Comparison of ENCODE assay signal across 13 mouse cellular contexts in the genomic region with DNA sequence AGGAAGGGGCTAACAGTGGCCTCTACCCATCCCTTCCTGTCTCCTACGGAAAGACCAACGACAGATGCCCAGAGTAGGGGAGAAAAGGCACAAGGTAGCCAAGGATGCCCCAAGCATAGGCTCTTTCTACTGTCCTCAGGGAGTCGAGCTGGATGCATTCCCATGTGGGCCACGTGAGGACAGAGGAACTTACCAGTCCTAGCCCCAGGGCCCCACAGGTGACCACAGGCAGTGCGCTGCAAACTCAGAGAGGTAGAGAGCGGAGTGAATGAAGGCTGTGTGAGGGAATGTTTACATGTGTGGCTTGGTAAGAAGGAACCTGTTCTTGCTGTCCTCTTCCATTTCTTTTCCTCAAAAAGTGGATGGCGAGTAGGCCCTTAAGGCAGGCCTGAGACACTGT. TPM values are rescaled to one million over a fixed set of nuclear protein-coding genes. Genes with fewer than 3 reads are reported as not detected.
DNase-seq lines count a peak whose midpoint lies in the region; ATAC-seq and TF ChIP-seq lines count a peak whose summit lies in the region.
"Had no signal": no experiment of that assay in that cellular context is flagged by ENCODE, and none has a peak within 500 bp of the region (broad histone marks: within the 10 kb centered on the region; RNA-seq: fewer than 3 reads in every experiment).

No protein-coding gene starts in this region.

- TF ChIP-seq CTCF in E14TG2a.4 (conservative IDR thresholded peaks at IDR 0.05; ENCODE audit: low read length): no peak

- peaks cover 12% of the 10 kb centered on the region for H3K4me1 ChIP-seq in intestine, embryonic 16.5 days (ENCODE audit: control insufficient read depth, insufficient read depth, low read length)
- peaks cover 18% of the 10 kb centered on the region for H3K4me1 ChIP-seq in intestine, embryonic 15.5 days (replicated peaks)
- H3K4me1 ChIP-seq in E14TG2a.4 (replicated peaks; ENCODE audit: low read depth, low read length): peaks cover 64% of the 10 kb centered on the region
- H3K4me1 ChIP-seq in limb, embryonic 15.5 days: peaks cover 43% of the 10 kb centered on the region

- ATAC-seq in intestine, embryonic 16.5 days: 0 out of 2 replicates have a peak, but pooled peaks have one; percentile 31
- no peak for ATAC-seq in intestine, embryonic 15.5 days
- ATAC-seq in limb, embryonic 15.5 days (ENCODE audit: insufficient number of reproducible peaks, low FRiP score, low TSS enrichment, low read depth): no peak
- no peak for ATAC-seq in cerebellum, adult (ENCODE audit: insufficient number of reproducible peaks, low FRiP score, low TSS enrichment)

- no peaks in the 10 kb centered on the region for H3K9me3 ChIP-seq in intestine, embryonic 16.5 days (ENCODE audit: control insufficient read depth, low read length)
- H3K9me3 ChIP-seq in intestine, embryonic 15.5 days: no peaks in the 10 kb centered on the region
- no peaks in the 10 kb centered on the region for H3K9me3 ChIP-seq in E14TG2a.4 (ENCODE audit: low read length)
- H3K9me3 ChIP-seq in limb, embryonic 15.5 days: no peaks in the 10 kb centered on the region
- H3K9me3 ChIP-seq: neural tube, embryonic 12.5 days had no signal

- H3K27ac ChIP-seq in intestine, embryonic 16.5 days (ENCODE audit: low read length): no peak overlapping the region
- no peak overlapping the region for H3K27ac ChIP-seq in intestine, embryonic 15.5 days
- peak overlapping the region; percentile 69; the same call in 1 of the 2 replicates for H3K27ac ChIP-seq in limb, embryonic 15.5 days
- H3K27ac ChIP-seq: liver, embryonic 14.5 days; neural tube, embryonic 12.5 days had no signal

- peak; percentile 41 to 48 for DNase-seq in B cell, adult 2 months
- no peak for DNase-seq in right cerebral cortex, postnatal 10 days (ENCODE audit: low spot score in 2 of 2)
- DNase-seq: cerebellum, adult 9-11 months; kidney, postnatal 10 days; layer of hippocampus, postnatal 36 days; midbrain, embryonic 14.5 days had no signal

- no peaks in the 10 kb centered on the region for H3K27me3 ChIP-seq in intestine, embryonic 16.5 days (replicated peaks; ENCODE audit: control insufficient read depth, insufficient read depth, low read length)
- H3K27me3 ChIP-seq in intestine, embryonic 15.5 days (replicated peaks): no peaks in the 10 kb centered on the region
- no peaks in the 10 kb centered on the region for H3K27me3 ChIP-seq in E14TG2a.4 (ENCODE audit: insufficient read depth, low read length)
- no peaks in the 10 kb centered on the region for H3K27me3 ChIP-seq in limb, embryonic 15.5 days
- H3K27me3 ChIP-seq: neural tube, embryonic 12.5 days had no signal

- no peak overlapping the region for H3K4me2 ChIP-seq in intestine, embryonic 16.5 days (ENCODE audit: low read depth, low read length)
- H3K4me2 ChIP-seq in intestine, embryonic 15.5 days (replicated peaks): no peak overlapping the region
- 0 out of 2 replicates have a peak overlapping the region, but pooled peaks have one; percentile 31 for H3K4me2 ChIP-seq in limb, embryonic 15.5 days
- H3K4me2 ChIP-seq: neural tube, embryonic 12.5 days had no signal

- H3K9ac ChIP-seq in intestine, embryonic 16.5 days (ENCODE audit: low read depth, low read length): no peak overlapping the region
- no peak overlapping the region for H3K9ac ChIP-seq in intestine, embryonic 15.5 days
- no peak overlapping the region for H3K9ac ChIP-seq in limb, embryonic 15.5 days
- H3K9ac ChIP-seq: liver, embryonic 14.5 days; neural tube, embryonic 12.5 days had no signal

- H3K4me3 ChIP-seq in intestine, embryonic 16.5 days (ENCODE audit: low read length): no peak overlapping the region
- H3K4me3 ChIP-seq in intestine, embryonic 15.5 days (replicated peaks): no peak overlapping the region
- 0 out of 2 replicates have a peak overlapping the region, but pooled peaks have one; percentile 13 for H3K4me3 ChIP-seq in E14TG2a.4 (replicated peaks; ENCODE audit: low read length)
- no peak overlapping the region for H3K4me3 ChIP-seq in limb, embryonic 15.5 days
- H3K4me3 ChIP-seq: neural tube, embryonic 12.5 days had no signal

- H3K36me3 ChIP-seq in intestine, embryonic 16.5 days (ENCODE audit: control insufficient read depth, insufficient read depth, low read length): no peaks in the 10 kb centered on the region
- H3K36me3 ChIP-seq in intestine, embryonic 15.5 days: no peaks in the 10 kb centered on the region
- H3K36me3 ChIP-seq in E14TG2a.4 (ENCODE audit: insufficient read depth, low read length): peaks cover 22% of the 10 kb centered on the region
- peaks cover 14% of the 10 kb centered on the region for H3K36me3 ChIP-seq in limb, embryonic 15.5 days

- WGBS in intestine, embryonic 16.5 days: 58% methylated on average over 7 of the region's 7 CpGs
- WGBS in intestine, embryonic 15.5 days: 65% methylated on average over 7 of the region's 7 CpGs
- WGBS in limb, embryonic 15.5 days: 47% methylated on average over 7 of the region's 7 CpGs

RNA-seq across cellular contexts. Expression of a gene that starts 11.6 kb away (rescaled TPM):
- polyA plus RNA-seq in intestine, embryonic 16.5 days (2015; fragmentation: Nextera tagmentation; extraction: Ambion mirVana): 0.88 and 1.1 TPM in 2 replicates
- polyA plus RNA-seq in intestine, embryonic 15.5 days (2015; fragmentation: Nextera tagmentation; extraction: Ambion mirVana): 0.72 and 0.98 TPM in 2 replicates
- polyA plus RNA-seq in limb, embryonic 15.5 days (2015; fragmentation: Nextera tagmentation; extraction: Ambion mirVana): 6.5 and 8.0 TPM in 2 replicates

RNA-seq across cellular contexts. Expression of a gene that starts 37.3 kb away (rescaled TPM):
- 82.9 and 85.6 TPM in 2 replicates for polyA plus RNA-seq in intestine, embryonic 16.5 days (2015; fragmentation: Nextera tagmentation; extraction: Ambion mirVana)
- 78.3 and 83.5 TPM in 2 replicates for polyA plus RNA-seq in intestine, embryonic 15.5 days (2015; fragmentation: Nextera tagmentation; extraction: Ambion mirVana)
- 84.1 and 95.5 TPM in 2 replicates for polyA plus RNA-seq in limb, embryonic 15.5 days (2015; fragmentation: Nextera tagmentation; extraction: Ambion mirVana)

RNA-seq across cellular contexts. Expression of a gene that starts 41.9 kb away (rescaled TPM):
- 31.7 and 146 TPM in 2 replicates for polyA plus RNA-seq in intestine, embryonic 16.5 days (2015; fragmentation: Nextera tagmentation; extraction: Ambion mirVana)
- 235 and 275 TPM in 2 replicates for polyA plus RNA-seq in intestine, embryonic 15.5 days (2015; fragmentation: Nextera tagmentation; extraction: Ambion mirVana)
- polyA plus RNA-seq in limb, embryonic 15.5 days (2015; fragmentation: Nextera tagmentation; extraction: Ambion mirVana): 267 and 334 TPM in 2 replicates

RNA-seq across cellular contexts. Expression of a gene that starts 41.9 kb away (rescaled TPM):
- 133 and 153 TPM in 2 replicates for polyA plus RNA-seq in intestine, embryonic 16.5 days (2015; fragmentation: Nextera tagmentation; extraction: Ambion mirVana)
- polyA plus RNA-seq in intestine, embryonic 15.5 days (2015; fragmentation: Nextera tagmentation; extraction: Ambion mirVana): 154 and 157 TPM in 2 replicates
- 130 and 132 TPM in 2 replicates for polyA plus RNA-seq in limb, embryonic 15.5 days (2015; fragmentation: Nextera tagmentation; extraction: Ambion mirVana)

RNA-seq across cellular contexts. Expression of a gene that starts 54.8 kb away (rescaled TPM):
- 9.8 and 11.5 TPM in 2 replicates for polyA plus RNA-seq in intestine, embryonic 16.5 days (2015; fragmentation: Nextera tagmentation; extraction: Ambion mirVana)
- 10.5 and 12.3 TPM in 2 replicates for polyA plus RNA-seq in intestine, embryonic 15.5 days (2015; fragmentation: Nextera tagmentation; extraction: Ambion mirVana)
- 8.5 and 9.7 TPM in 2 replicates for polyA plus RNA-seq in limb, embryonic 15.5 days (2015; fragmentation: Nextera tagmentation; extraction: Ambion mirVana)

Comparison
In these comparisons a context has a peak if more than half of its experiments do, and no peak if none do; other contexts are left out.
1. DNase-seq: peak in B cell, adult 2 months (2 of 2); none in right cerebral cortex, postnatal 10 days (0 of 2).